Mouse (Mus musculus) left cerebral cortex, adult 2 months (tissue): ENCODE measurements around the gene Tns1. TPM values are rescaled to one million over a fixed set of nuclear protein-coding genes. Genes with fewer than 3 reads are reported as not detected.

ENCODE experiments used
- DNase-seq, 2 experiments: peaks; one replicate each; pipeline ENCODE4 v3.0.0; 2021 to 2022; ENCODE audit warnings: low spot score in 2 of 2, mixed read lengths in 1 of 2; ENCODE audit errors: extremely low spot score in 1 of 2
- H3K27ac ChIP-seq: fragments of 200-600 bp; 2 replicates; pipeline ENCODE4 v1.8.1; 2022
- H3K4me3 ChIP-seq: fragments of 200-600 bp; 2 replicates; pipeline ENCODE4 v1.8.1; 2022
- CTCF ChIP-seq: fragments of 200-600 bp; IDR thresholded peaks from 2 replicates; pipeline ENCODE4 v1.8.1; 2022; ENCODE audit warnings: antibody characterized with exemption, mild to moderate bottlenecking, moderate library complexity
- intact Hi-C: fragments of 180-260 bp; cut with DNase I; formaldehyde crosslinking; loops from one replicate; pipeline ENCODE4 v1.15.1; 2025
- total RNA-seq, 2 experiments: library from RNA; stranded (reverse); gene quantifications; 2 replicates each; pipeline ENCODE4 v1.2.3; 2021

Tns1 gene
- total RNA-seq, 2 experiments from 2014 or later = 43.5 to 46.4 TPM

DNA sequence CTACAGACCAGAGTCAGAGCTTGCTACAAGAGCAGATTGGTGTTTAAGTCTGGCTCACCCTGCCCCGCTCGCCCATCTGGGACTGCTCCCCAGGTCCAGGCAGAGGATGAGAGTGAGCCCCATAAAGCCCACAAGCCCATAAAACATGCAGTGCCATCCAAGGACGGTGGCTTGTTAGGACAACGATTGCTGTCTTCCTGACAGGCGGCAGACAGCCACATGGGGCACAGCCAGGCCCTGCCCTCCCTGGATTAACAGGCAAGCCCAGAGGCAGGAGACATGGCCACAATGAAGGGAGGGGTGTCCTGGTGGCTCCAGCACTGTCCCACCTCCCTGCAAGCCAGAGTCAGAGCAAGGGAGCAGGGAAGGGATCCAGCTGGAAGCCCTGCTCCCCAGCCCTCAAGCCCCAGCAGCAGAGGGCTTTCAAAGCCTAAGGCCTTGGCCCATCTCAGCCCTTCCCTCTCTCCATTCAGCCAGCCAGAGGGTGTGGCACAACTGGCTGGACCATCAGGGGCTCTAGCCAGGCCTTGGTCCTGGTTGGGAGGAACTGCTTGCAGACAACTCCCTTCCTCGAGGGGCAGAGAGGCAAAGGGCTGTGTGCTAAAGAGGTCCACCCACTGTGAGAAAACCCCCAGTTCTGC lies 40.1 kb downstream of the Tns1 start:
- H3K27ac ChIP-seq = no peak overlapping the region
- intact Hi-C loops = no loop called here
- no peak for DNase-seq
- H3K4me3 ChIP-seq = no peak overlapping the region
- no peak for TF ChIP-seq CTCF

DNA sequence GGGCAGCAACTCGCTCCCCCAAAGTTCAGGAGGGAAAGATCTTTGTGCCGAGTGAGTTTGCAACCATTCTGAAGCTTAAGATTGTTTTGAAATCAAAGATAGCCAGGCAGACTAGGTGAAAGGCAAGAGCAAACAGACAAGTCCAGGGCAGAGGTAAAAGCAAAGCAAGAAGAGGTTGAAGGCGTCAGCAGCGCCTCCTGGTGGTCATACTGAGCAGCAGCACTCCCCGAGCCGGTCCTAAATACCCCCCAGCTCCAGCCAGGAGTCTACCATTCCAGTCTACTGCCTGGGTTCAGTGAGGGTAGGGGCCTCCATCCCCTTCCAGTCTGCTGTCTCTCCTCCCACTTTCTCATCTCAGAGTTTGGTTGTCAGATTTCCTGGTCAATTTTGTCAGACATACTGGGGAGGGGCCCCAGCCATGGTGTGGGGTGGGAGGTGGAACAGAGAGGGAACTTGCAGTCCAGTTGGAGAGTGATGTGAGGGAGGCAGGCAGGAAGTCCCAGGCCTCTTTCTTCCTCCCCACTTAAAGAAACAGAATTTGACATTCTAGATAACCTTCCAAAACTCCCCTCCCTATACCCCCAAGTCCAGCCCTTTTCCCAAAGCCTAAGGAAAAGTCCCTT lies 41.3 kb downstream of the Tns1 start:
- H3K4me3 ChIP-seq = no peak overlapping the region
- DNase-seq = no peak
- intact Hi-C loops = loop anchor here (2.0 kb wide), 2 partner anchors 42 to 180 kb away; partner anchors contain the start of genes Rufy4 and Tns1
- no peak overlapping the region for H3K27ac ChIP-seq
- peak; percentile 78 for TF ChIP-seq CTCF

DNA sequence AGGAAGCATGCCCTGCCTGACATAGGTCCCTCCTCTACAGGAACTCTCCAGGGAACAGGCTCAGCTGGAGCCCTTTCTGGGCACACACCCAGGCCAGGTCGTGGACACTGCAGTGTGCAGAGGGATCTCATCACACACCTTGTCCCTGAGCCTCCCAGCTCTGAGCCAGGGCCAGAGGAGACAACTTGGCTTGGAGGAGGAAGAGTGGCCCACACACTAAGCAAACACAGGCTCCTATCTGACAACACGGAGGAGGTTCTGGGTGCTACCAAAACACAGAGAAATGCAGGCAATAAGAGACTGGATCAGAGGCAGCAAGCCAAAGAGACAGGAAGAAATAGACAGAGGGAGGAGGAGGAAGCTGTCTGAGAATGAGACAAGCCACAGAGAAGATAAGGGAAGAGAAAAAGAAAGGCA lies 42.7 kb downstream of the Tns1 start:
- intact Hi-C loops = no loop called here
- Histone ChIP-seq H3K27ac (no peak overlapping the region), H3K4me3 (no peak overlapping the region)
- TF ChIP-seq CTCF = no peak
- DNase-seq = no peak

DNA sequence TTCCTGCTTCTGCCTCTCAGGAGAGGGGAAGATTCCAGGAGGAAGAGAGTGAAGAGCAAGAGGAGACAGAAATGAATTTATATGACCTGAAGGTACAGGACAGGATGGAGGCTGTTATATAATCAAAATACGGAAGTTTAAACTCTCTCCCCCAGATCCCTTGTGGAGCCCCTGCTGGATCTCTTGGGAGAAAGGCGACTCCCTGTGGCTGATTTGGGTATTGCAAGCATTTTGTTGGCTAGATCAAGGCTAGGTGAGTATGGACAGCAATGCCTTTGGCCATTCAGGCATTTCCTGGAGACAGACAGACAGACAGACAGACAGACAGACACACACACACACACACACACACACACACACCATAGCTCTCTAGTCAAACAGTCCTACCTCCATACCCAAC lies 46.9 kb downstream of the Tns1 start:
- intact Hi-C loops = loop anchor here (2.0 kb wide), 2 partner anchors 81 to 177 kb away; no protein-coding TSS in a partner anchor
- Histone ChIP-seq H3K27ac (no peak overlapping the region), H3K4me3 (no peak overlapping the region)
- peak; percentile 74 for TF ChIP-seq CTCF
- peak; percentile 62 to 78 for DNase-seq

DNA sequence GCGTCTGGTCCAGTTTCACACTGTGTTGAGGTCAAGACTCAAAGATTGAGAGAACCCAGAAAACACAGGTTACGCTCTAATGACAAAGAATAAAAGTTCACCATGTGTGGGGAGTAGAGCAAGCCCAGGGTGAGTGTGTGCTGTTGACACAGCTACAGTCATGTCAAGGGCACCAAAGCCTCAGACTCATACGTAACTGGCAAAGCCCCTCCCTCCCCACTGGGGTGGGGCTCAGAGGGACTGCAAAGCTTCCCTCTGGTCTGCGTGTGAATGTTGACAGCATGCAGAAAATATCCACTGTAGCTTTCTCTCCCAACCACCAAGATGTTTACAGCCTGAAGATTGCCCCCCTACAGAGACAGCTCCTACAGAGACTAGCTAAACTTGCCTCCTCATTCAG lies 48.0 kb downstream of the Tns1 start:
- intact Hi-C loops = loop anchor here (2.0 kb wide), 2 partner anchors 79 to 175 kb away; no protein-coding TSS in a partner anchor
- no peak for DNase-seq
- TF ChIP-seq CTCF = no peak
- Histone ChIP-seq H3K27ac (no peak overlapping the region), H3K4me3 (no peak overlapping the region)

DNA sequence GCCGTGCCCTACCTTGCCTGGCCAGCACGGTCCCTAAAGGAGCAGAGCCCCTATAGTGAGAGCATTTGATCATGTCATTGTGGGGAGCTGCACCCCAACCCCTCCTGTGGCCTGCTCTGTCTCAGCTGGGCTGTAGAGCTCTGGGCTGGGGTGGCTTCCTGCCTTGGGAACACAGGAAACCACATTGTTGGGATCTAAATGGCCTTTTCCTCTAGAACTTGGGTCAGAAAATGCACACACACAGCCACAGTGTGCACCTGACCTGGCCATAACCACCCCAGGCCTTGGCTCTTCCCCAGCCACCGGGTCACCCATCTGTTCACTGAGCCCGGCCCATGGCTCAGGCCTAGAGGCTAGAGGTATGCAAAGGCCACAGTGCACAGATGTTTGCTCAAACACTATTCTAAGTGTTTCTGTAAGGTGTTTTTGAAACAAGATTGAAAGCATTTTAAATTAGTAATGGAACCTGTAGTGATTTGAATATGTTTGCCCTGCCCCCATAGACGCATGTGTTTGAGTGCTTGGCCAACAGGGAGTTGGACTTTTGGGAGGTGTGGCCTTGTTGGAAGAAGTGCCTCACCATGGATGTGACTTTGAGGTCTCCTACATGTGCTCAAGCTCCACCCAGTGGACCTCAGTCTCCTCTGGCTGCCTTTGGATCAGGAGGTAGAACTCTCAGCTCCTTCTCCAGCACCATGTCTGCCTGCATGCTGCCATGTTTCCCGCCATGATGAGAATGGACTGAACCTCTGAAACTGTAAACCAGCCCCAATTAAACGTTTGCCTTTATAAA lies 49.4 kb downstream of the Tns1 start:
- Histone ChIP-seq H3K27ac (peak overlapping the region; percentile 48; the same call in 1 of the 2 replicates), H3K4me3 (no peak overlapping the region)
- intact Hi-C loops = no loop called here
- no peak for DNase-seq
- TF ChIP-seq CTCF = no peak

DNA sequence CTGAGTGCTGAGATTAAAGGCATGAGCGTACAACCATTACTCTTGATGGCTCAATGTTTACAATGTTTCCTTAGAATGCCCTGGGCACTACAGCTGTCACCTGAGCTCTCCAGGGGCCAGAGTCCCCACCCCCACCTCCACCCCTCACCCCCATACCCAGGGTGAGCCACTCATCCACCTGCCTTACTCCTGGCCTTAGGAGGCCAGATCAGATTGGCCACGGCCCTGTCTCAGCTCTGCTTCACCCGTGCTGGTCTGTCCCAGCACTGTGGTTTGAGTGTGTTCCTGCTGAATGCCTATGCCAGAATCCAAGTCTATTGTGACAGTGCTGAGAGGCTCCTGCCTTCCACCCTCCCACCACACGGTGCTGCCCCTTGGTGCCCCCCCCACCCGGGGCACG lies 50.5 kb downstream of the Tns1 start:
- H3K4me3 ChIP-seq = no peak overlapping the region
- DNase-seq = no peak
- intact Hi-C loops = no loop called here
- H3K27ac ChIP-seq = no peak overlapping the region
- TF ChIP-seq CTCF = no peak

DNA sequence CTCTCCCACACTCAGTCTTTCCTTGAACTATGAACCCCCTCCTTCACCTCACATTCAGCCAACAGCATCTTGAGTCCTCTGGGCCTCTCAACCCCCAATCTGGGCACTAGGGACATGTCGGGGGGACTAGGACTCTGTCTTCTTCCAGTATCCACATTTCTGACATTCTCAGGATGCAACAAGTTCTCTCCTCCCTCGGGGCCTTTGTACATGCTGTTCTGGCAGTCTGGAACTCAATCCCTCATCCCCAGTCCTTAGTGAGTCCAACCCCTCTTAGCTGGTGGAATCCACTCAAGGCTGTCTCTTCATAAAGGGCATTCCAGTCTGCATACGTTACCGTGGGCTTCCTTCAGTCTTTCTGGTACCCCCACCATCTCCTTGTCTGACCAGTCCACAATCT lies 53.5 kb downstream of the Tns1 start:
- no peak for TF ChIP-seq CTCF
- H3K4me3 ChIP-seq = no peak overlapping the region
- intact Hi-C loops = no loop called here
- no peak for DNase-seq
- H3K27ac ChIP-seq = no peak overlapping the region

DNA sequence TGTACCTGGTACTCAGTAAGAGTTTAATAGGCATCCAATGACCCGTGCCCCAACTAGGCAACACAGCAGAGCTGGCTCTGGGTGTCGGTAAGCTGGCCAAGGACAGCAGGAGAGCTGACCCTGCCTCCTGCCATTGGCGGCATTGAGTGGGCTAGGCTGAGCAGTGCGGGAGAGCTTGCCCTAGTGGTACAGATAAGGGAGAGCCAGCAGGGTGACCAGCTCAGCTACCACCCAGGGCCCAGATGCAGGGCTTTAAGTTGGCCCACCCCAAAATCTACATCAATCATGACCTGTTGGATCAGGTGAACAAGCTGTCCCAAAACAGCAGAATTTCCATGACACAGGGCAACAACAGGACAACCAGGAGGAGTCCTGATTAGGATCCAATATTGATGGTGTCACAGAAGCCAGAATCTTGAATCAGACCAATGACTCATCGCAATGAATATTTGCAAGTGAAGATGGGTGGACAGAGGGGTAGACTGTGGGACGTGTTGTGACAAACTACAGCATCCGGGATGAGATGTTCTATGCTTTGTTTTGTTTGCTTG lies 54.2 kb downstream of the Tns1 start:
- DNase-seq = no peak
- Histone ChIP-seq H3K4me3 (no peak overlapping the region), H3K27ac (no peak overlapping the region)
- TF ChIP-seq CTCF = no peak
- intact Hi-C loops = no loop called here

DNA sequence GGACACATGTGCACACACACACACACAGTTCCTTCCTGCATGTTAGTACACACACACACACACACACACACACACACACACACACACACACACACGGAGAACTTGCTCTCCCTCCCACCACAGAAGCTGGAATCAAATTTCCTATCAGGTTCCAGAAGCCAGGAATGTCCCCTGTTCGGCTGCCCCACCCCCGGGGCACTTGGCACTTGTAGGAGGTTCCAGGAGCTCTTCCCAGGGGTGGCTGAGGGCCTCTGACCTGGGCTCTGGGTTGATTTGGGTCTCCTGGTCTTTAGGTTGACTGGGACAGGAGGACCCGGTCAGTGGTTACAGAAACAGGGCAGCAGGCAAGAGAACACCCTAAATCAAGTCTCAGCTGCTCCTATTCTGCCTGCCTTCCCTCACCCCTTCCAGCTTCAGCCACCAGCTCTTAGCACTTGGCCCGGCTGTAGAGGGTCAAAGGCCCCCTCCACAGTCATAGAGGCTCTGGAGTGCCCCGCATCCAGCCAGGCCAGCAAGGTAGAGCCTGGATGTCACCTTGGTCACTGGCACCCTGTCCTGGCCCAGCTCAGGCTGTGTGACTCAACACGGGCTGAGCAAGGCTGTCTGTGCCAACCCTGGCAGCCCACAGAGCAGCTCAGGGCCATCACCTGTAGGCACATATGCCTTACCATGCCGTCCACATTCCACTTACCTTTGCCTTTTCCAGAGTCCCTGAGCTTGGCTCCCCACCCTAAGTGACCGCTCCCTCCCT lies 55.0 kb downstream of the Tns1 start:
- TF ChIP-seq CTCF = no peak
- DNase-seq = no peak
- Histone ChIP-seq H3K4me3 (no peak overlapping the region), H3K27ac (no peak overlapping the region)
- intact Hi-C loops = no loop called here

DNA sequence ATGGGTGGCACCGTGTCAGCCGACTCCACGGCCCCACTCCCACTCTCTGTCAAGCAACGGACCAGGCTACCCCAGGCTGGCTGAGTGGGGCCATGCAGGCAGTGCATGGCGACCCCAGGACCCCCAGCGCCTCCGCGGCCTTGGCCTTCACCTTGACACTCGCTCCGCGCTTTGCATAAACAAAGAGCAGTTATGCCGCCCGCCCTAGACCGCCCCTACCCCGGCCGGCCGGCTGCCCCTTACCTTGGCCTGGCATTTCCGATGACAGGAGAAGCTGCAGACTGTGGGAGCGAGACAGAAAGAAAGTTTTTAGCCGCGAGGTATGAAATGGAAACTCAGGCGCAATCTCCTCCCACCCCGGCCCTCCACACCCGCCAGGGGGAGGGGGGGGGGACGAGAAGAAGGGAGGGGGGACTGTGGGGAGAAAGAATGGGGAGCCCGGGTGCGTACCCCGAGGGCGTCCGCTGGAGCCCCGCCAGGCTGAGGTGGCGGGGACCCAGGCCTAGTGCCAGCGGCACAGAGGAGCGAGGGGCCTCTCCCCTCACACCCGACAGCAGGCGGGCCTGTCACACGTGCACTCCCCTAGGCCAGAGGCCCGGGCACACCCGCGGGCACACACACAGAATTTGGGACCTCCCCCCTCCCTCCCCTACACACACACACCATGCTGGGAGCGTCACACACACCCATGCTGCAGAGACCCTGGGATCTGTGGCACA lies 55.7 kb downstream of the Tns1 start:
- Histone ChIP-seq H3K4me3 (peak overlapping the region; percentile 30), H3K27ac (no peak overlapping the region)
- DNase-seq = no peak
- TF ChIP-seq CTCF = no peak
- intact Hi-C loops = no loop called here
